Mouse (Mus musculus) liver, adult 10 weeks (tissue): Measurements from ENCODE around the gene Gm21800. TPM values are rescaled to one million over a fixed set of nuclear protein-coding genes. Genes with fewer than 3 reads are reported as not detected.

Experiments
- polyA plus RNA-seq: library from polyadenylated mRNA; stranded (reverse); fragments of 350-450 nt; fragmentation: Illumina TruSeq; extraction: RNeasy Lipid Tissue Mini Kit (QIAGEN cat#74804); gene quantifications from one replicate; pipeline ENCODE4 v1.2.3, GENCODE M21; 2014; ENCODE audit warnings: low read depth, low replicate concordance

Gene Gm21800
- polyA plus RNA-seq, result not detected

GRCm38 (mm10) chrY:41406198-41406597, at the start of gene Gm21800:
Gene Gm21800, plus strand, starts transcription at chrY:41406498.

